Mouse (Mus musculus) neural tube, embryonic 15.5 days (tissue): ENCODE results near the gene Ugt1a5. TPM values are rescaled to one million over a fixed set of nuclear protein-coding genes. Genes with fewer than 3 reads are reported as not detected.

Source experiments
- ATAC-seq: fragments of 200-750 bp; cut with Nextera tagmentation; 2 replicates; pipeline ENCODE4 v1.8.0; 2017; ENCODE audit warnings: mild to moderate bottlenecking, moderate TSS enrichment, moderate library complexity; ENCODE audit not compliant: low FRiP score
- H3K27ac ChIP-seq: fragments of 300-500 bp; sonication (generic); replicated peaks from 2 replicates; pipeline ENCODE4 v1.5.1; 2015; ENCODE audit warnings: mild to moderate bottlenecking, inconsistent platforms
- H3K27me3 ChIP-seq: fragments of 300-500 bp; sonication (generic); replicated peaks from 2 replicates; pipeline ENCODE4 v1.6.1; 2015; ENCODE audit warnings: inconsistent platforms
- H3K36me3 ChIP-seq: fragments of 300-500 bp; sonication (generic); 2 replicates; pipeline ENCODE4 v1.6.1; 2015; ENCODE audit warnings: inconsistent platforms
- H3K4me1 ChIP-seq: fragments of 300-500 bp; sonication (generic); 2 replicates; pipeline ENCODE4 v1.6.1; 2015; ENCODE audit warnings: inconsistent platforms
- H3K4me2 ChIP-seq: fragments of 300-500 bp; sonication (generic); 2 replicates; pipeline ENCODE4 v1.6.1; 2015; ENCODE audit warnings: inconsistent platforms, mild to moderate bottlenecking, moderate library complexity
- H3K4me3 ChIP-seq: fragments of 300-500 bp; sonication (generic); replicated peaks from 2 replicates; pipeline ENCODE4 v1.5.1; 2015; ENCODE audit warnings: mild to moderate bottlenecking, inconsistent platforms
- H3K9ac ChIP-seq: fragments of 300-500 bp; sonication (generic); replicated peaks from 2 replicates; pipeline ENCODE4 v1.6.1; 2015; ENCODE audit warnings: mild to moderate bottlenecking, inconsistent platforms
- H3K9me3 ChIP-seq: fragments of 300-500 bp; sonication (generic); replicated peaks from 2 replicates; pipeline ENCODE4 v1.6.1; 2016; ENCODE audit warnings: inconsistent platforms
- WGBS: fragments of 180-500 bp; shearing (Covaris S2); methylation state at CpG from one replicate; pipeline ENCODE4 v1.1.7; 2015; ENCODE audit warnings: mixed read lengths; 5-methylcytosine and 5-hydroxymethylcytosine counted together
- polyA plus RNA-seq: library from polyadenylated mRNA; unstranded; fragments of >200 nt; fragmentation: Nextera tagmentation; extraction: Ambion mirVana; gene quantifications from 2 replicates; pipeline ENCODE4 v1.2.1, GENCODE M21; 2015

Ugt1a5 gene
- polyA plus RNA-seq, 1 experiment from 2014 or later = not detected

- H3K9me3 ChIP-seq = 0 out of 2 replicates have a peak, but pooled peaks cover 2% of the 10 kb centered on the region
- no peaks in the 10 kb centered on the region for H3K27me3 ChIP-seq
- H3K4me3 ChIP-seq = no peak within 1 kb of the TSS
- no peak within 1 kb of the TSS for H3K9ac ChIP-seq
- H3K4me2 ChIP-seq = no peak within 1 kb of the TSS
- no peak within 1 kb of the TSS for H3K27ac ChIP-seq
- 82% methylated on average over 7 of the region's 7 CpGs for WGBS
- no peaks in the 10 kb centered on the region for H3K36me3 ChIP-seq
- no peak for ATAC-seq
- H3K4me1 ChIP-seq = peaks cover 5% of the 10 kb centered on the region
These were observed 34.6 kb downstream of the Ugt1a5 start, which contains the start of gene Ugt1a2 for GRCm38 (mm10) chr1:88200456-88200855. Gene Ugt1a2 (plus strand): TSS chr1:88200601.

- Histone ChIP-seq H3K9ac (peak within 1 kb of the TSS; percentile 71), H3K9me3 (0 out of 2 replicates have a peak, but pooled peaks cover 2% of the 10 kb centered on the region), H3K36me3 (no peaks in the 10 kb centered on the region), H3K27ac (peak within 1 kb of the TSS; percentile 76), H3K4me2 (peak within 1 kb of the TSS; percentile 89), H3K27me3 (no peaks in the 10 kb centered on the region), H3K4me1 (peaks cover 11% of the 10 kb centered on the region), H3K4me3 (peak within 1 kb of the TSS; percentile 51)
- ATAC-seq = peak; percentile 100
- WGBS = 6% methylated on average over 62 of the region's 62 CpGs
These were observed 39.6 kb downstream of the Ugt1a5 start, which contains the start of gene Dnajb3 for GRCm38 (mm10) chr1:88205294-88205922. Gene Dnajb3 (minus strand): TSS chr1:88205782.

GRCm38 (mm10) chr1:88206843-88207479 lies 41.1 kb downstream of the Ugt1a5 start:
- Histone ChIP-seq H3K4me3 (no peak overlapping the region), H3K36me3 (no peaks in the 10 kb centered on the region), H3K4me1 (peaks cover 11% of the 10 kb centered on the region), H3K27ac (no peak overlapping the region), H3K9ac (no peak overlapping the region), H3K4me2 (no peak overlapping the region), H3K27me3 (no peaks in the 10 kb centered on the region), H3K9me3 (peaks cover 9% of the 10 kb centered on the region)
- no peak for ATAC-seq
- WGBS = 83% methylated on average over 2 of the region's 2 CpGs

- Histone ChIP-seq H3K9me3 (peaks cover 52% of the 10 kb centered on the region), H3K9ac (no peak within 1 kb of the TSS), H3K4me1 (no peaks in the 10 kb centered on the region), H3K27me3 (no peaks in the 10 kb centered on the region), H3K36me3 (no peaks in the 10 kb centered on the region), H3K4me2 (no peak within 1 kb of the TSS), H3K27ac (no peak within 1 kb of the TSS), H3K4me3 (no peak within 1 kb of the TSS)
- no peak for ATAC-seq
- WGBS = 70% methylated on average over 8 of the region's 8 CpGs
These were observed 46.0 kb downstream of the Ugt1a5 start, which contains the start of gene Ugt1a1 for GRCm38 (mm10) chr1:88211812-88212211. Gene Ugt1a1 (plus strand): TSS chr1:88211959.

GRCm38 (mm10) chr1:88212341-88213045 lies 46.7 kb downstream of the Ugt1a5 start:
- Histone ChIP-seq H3K27ac (no peak overlapping the region), H3K4me1 (no peaks in the 10 kb centered on the region), H3K9ac (no peak overlapping the region), H3K36me3 (no peaks in the 10 kb centered on the region), H3K27me3 (no peaks in the 10 kb centered on the region), H3K4me3 (no peak overlapping the region), H3K4me2 (no peak overlapping the region), H3K9me3 (peaks cover 58% of the 10 kb centered on the region)
- WGBS = 63% methylated on average over 8 of the region's 8 CpGs
- ATAC-seq = 0 out of 2 replicates have a peak, but pooled peaks have one; percentile 9

GRCm38 (mm10) chr1:88213061-88213460 lies 47.2 kb downstream of the Ugt1a5 start:
- H3K9ac ChIP-seq = no peak overlapping the region
- no peaks in the 10 kb centered on the region for H3K4me1 ChIP-seq
- 81% methylated on average over 1 of the region's 1 CpGs for WGBS
- no peak overlapping the region for H3K4me3 ChIP-seq
- H3K27ac ChIP-seq = no peak overlapping the region
- no peaks in the 10 kb centered on the region for H3K36me3 ChIP-seq
- H3K27me3 ChIP-seq = no peaks in the 10 kb centered on the region
- no peak for ATAC-seq
- H3K4me2 ChIP-seq = no peak overlapping the region
- H3K9me3 ChIP-seq = peaks cover 61% of the 10 kb centered on the region

GRCm38 (mm10) chr1:88213766-88214461 lies 48.1 kb downstream of the Ugt1a5 start:
- WGBS = 84% methylated on average over 2 of the region's 2 CpGs
- ATAC-seq = no peak

GRCm38 (mm10) chr1:88214462-88214952 lies 48.7 kb downstream of the Ugt1a5 start:
- no peak for ATAC-seq
- H3K27me3 ChIP-seq = no peaks in the 10 kb centered on the region
- no peak overlapping the region for H3K27ac ChIP-seq
- H3K36me3 ChIP-seq = no peaks in the 10 kb centered on the region
- H3K4me1 ChIP-seq = no peaks in the 10 kb centered on the region
- no peak overlapping the region for H3K9ac ChIP-seq
- 81% methylated on average over 2 of the region's 2 CpGs for WGBS
- peaks cover 61% of the 10 kb centered on the region for H3K9me3 ChIP-seq
- no peak overlapping the region for H3K4me2 ChIP-seq
- no peak overlapping the region for H3K4me3 ChIP-seq

More at GRCm38 (mm10) chr1:88213766-88214461, 48.1 kb downstream of the Ugt1a5 start:
- Histone ChIP-seq H3K9me3 (peaks cover 61% of the 10 kb centered on the region), H3K27me3 (no peaks in the 10 kb centered on the region), H3K9ac (no peak overlapping the region), H3K36me3 (no peaks in the 10 kb centered on the region), H3K27ac (no peak overlapping the region), H3K4me2 (no peak overlapping the region), H3K4me3 (no peak overlapping the region), H3K4me1 (no peaks in the 10 kb centered on the region)

- no peaks in the 10 kb centered on the region for H3K4me1 ChIP-seq
- WGBS = 72% methylated on average over 10 of the region's 10 CpGs
- H3K4me2 ChIP-seq = no peak overlapping the region
- H3K36me3 ChIP-seq = no peaks in the 10 kb centered on the region
- no peaks in the 10 kb centered on the region for H3K27me3 ChIP-seq
- no peak overlapping the region for H3K4me3 ChIP-seq
- no peak overlapping the region for H3K27ac ChIP-seq
- no peak overlapping the region for H3K9ac ChIP-seq
- ATAC-seq = no peak
- peaks cover 61% of the 10 kb centered on the region for H3K9me3 ChIP-seq
These were observed 49.9 kb downstream of the Ugt1a5 start for GRCm38 (mm10) chr1:88215466-88216380.

GRCm38 (mm10) chr1:88216551-88216950 lies 50.7 kb downstream of the Ugt1a5 start:
- Histone ChIP-seq H3K4me1 (no peaks in the 10 kb centered on the region), H3K4me2 (no peak overlapping the region), H3K9me3 (peaks cover 57% of the 10 kb centered on the region), H3K36me3 (no peaks in the 10 kb centered on the region), H3K9ac (no peak overlapping the region), H3K4me3 (no peak overlapping the region), H3K27ac (no peak overlapping the region), H3K27me3 (no peaks in the 10 kb centered on the region)
- no peak for ATAC-seq
- WGBS = 61% methylated on average over 2 of the region's 2 CpGs
